In the genomic region with DNA sequence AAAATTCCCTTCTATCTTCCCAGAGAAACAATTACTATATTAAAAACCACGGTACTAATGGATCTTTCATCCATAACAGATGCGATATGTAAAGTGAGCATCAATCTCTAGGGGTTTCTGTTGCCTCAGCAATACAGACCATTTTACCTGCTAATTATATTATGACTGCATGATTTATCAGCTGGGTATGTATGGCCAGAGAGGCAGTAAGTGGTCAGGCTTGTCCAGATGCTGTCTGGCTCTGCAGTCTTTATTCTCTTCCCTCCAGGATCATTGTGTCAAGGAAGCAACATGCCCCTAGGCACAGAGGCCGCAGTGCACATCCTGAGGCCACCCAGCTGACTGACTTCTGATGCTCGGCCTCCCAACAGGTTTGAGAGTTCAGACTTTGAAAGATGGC, we compare ENCODE assay signal across 22 mouse cellular contexts.
DNase-seq lines count a peak whose midpoint lies in the region; ATAC-seq lines count a peak whose summit lies in the region.
"Had no signal": no experiment of that assay in that cellular context is flagged by ENCODE, and none has a peak within 500 bp of the region (broad histone marks: within the 10 kb centered on the region; RNA-seq: fewer than 3 reads in every experiment).

No protein-coding gene starts in this region.

- no peak overlapping the region for H3K9ac ChIP-seq in midbrain, embryonic 13.5 days (replicated peaks)
- H3K9ac ChIP-seq in midbrain, embryonic 14.5 days (replicated peaks; ENCODE audit: low read length): no peak overlapping the region
- H3K9ac ChIP-seq in hindbrain, embryonic 11.5 days (ENCODE audit: low read depth, low read length): no peak overlapping the region
- no peak overlapping the region for H3K9ac ChIP-seq in hindbrain, embryonic 13.5 days
- H3K9ac ChIP-seq in midbrain, embryonic 16.5 days (ENCODE audit: low read depth, low read length): no peak overlapping the region
- H3K9ac ChIP-seq: embryonic facial prominence, embryonic 15.5 days; heart, embryonic 15.5 days; intestine, embryonic 15.5 days had no signal

- no peaks in the 10 kb centered on the region for H3K36me3 ChIP-seq in midbrain, embryonic 13.5 days
- no peaks in the 10 kb centered on the region for H3K36me3 ChIP-seq in midbrain, embryonic 14.5 days (ENCODE audit: control insufficient read depth, insufficient read depth, low read length)
- no peaks in the 10 kb centered on the region for H3K36me3 ChIP-seq in hindbrain, embryonic 11.5 days (ENCODE audit: control insufficient read depth, insufficient read depth, low read length)
- 0 out of 2 replicates have a peak, but pooled peaks cover 3% of the 10 kb centered on the region for H3K36me3 ChIP-seq in hindbrain, embryonic 13.5 days
- no peaks in the 10 kb centered on the region for H3K36me3 ChIP-seq in midbrain, embryonic 16.5 days (ENCODE audit: control insufficient read depth, insufficient read depth, low read length)
- H3K36me3 ChIP-seq: embryonic facial prominence, embryonic 15.5 days; forebrain, embryonic 10.5 days; heart, embryonic 15.5 days; intestine, embryonic 15.5 days had no signal

- H3K27me3 ChIP-seq in midbrain, embryonic 13.5 days: no peaks in the 10 kb centered on the region
- no peaks in the 10 kb centered on the region for H3K27me3 ChIP-seq in midbrain, embryonic 14.5 days (ENCODE audit: control insufficient read depth, insufficient read depth, low read length)
- no peaks in the 10 kb centered on the region for H3K27me3 ChIP-seq in hindbrain, embryonic 11.5 days (ENCODE audit: control insufficient read depth, insufficient read depth, low read length)
- no peaks in the 10 kb centered on the region for H3K27me3 ChIP-seq in hindbrain, embryonic 13.5 days
- H3K27me3 ChIP-seq in midbrain, embryonic 16.5 days (ENCODE audit: control insufficient read depth, insufficient read depth, low read depth, low read length): no peaks in the 10 kb centered on the region
- H3K27me3 ChIP-seq: embryonic facial prominence, embryonic 15.5 days; heart, embryonic 15.5 days; intestine, embryonic 15.5 days had no signal

- no peaks in the 10 kb centered on the region for H3K9me3 ChIP-seq in midbrain, embryonic 13.5 days
- H3K9me3 ChIP-seq in midbrain, embryonic 14.5 days (ENCODE audit: control insufficient read depth, low read length): no peaks in the 10 kb centered on the region
- no peaks in the 10 kb centered on the region for H3K9me3 ChIP-seq in hindbrain, embryonic 11.5 days (ENCODE audit: control insufficient read depth, low read length)
- no peaks in the 10 kb centered on the region for H3K9me3 ChIP-seq in hindbrain, embryonic 13.5 days
- H3K9me3 ChIP-seq in midbrain, embryonic 16.5 days (replicated peaks; ENCODE audit: control insufficient read depth, low read length, poor library complexity, severe bottlenecking): no peaks in the 10 kb centered on the region
- H3K9me3 ChIP-seq: embryonic facial prominence, embryonic 15.5 days; forebrain, embryonic 10.5 days; heart, embryonic 15.5 days; intestine, embryonic 15.5 days had no signal

- 46% methylated on average over 4 of the region's 4 CpGs for WGBS in midbrain, embryonic 13.5 days
- 43% methylated on average over 4 of the region's 4 CpGs for WGBS in midbrain, embryonic 14.5 days
- WGBS in hindbrain, embryonic 11.5 days: 52% methylated on average over 4 of the region's 4 CpGs
- 34% methylated on average over 4 of the region's 4 CpGs for WGBS in hindbrain, embryonic 13.5 days
- 49% methylated on average over 4 of the region's 4 CpGs for WGBS in midbrain, embryonic 16.5 days

- DNase-seq in midbrain, embryonic 14.5 days: no peak
- no peak for DNase-seq in hindbrain, embryonic 11.5 days (ENCODE audit: low spot score)
- no peak for DNase-seq in heart, postnatal 36 days
- no peak for DNase-seq in spleen, postnatal 4 days (ENCODE audit: low spot score in 2 of 2)
- DNase-seq: adrenal gland, adult 8-10 months; cerebellum, adult 11 months; cerebellum, adult 8-10 months; cerebellum, postnatal 14 days; embryo, embryonic 11 days; gastrocnemius, postnatal 10 days; heart, adult 2 months; heart, postnatal 14 days had no signal

- no peak overlapping the region for H3K4me3 ChIP-seq in midbrain, embryonic 13.5 days (replicated peaks)
- no peak overlapping the region for H3K4me3 ChIP-seq in midbrain, embryonic 14.5 days (replicated peaks; ENCODE audit: low read depth, low read length)
- H3K4me3 ChIP-seq in hindbrain, embryonic 11.5 days (ENCODE audit: low read depth, low read length): no peak overlapping the region
- H3K4me3 ChIP-seq in hindbrain, embryonic 13.5 days: no peak overlapping the region
- no peak overlapping the region for H3K4me3 ChIP-seq in midbrain, embryonic 16.5 days (ENCODE audit: low read depth, low read length)
- H3K4me3 ChIP-seq: embryonic facial prominence, embryonic 15.5 days; erythroblast, embryonic 14.5 days; forebrain, embryonic 10.5 days; heart, adult 2 months; heart, embryonic 15.5 days; intestine, embryonic 15.5 days had no signal

- intact Hi-C loops in heart, postnatal 36 days (cut with DNase I): no loop called here

- H3K4me2 ChIP-seq in midbrain, embryonic 13.5 days (replicated peaks): no peak overlapping the region
- no peak overlapping the region for H3K4me2 ChIP-seq in midbrain, embryonic 14.5 days (ENCODE audit: low read length)
- H3K4me2 ChIP-seq in hindbrain, embryonic 11.5 days (replicated peaks; ENCODE audit: low read depth, low read length): no peak overlapping the region
- no peak overlapping the region for H3K4me2 ChIP-seq in hindbrain, embryonic 13.5 days
- H3K4me2 ChIP-seq in midbrain, embryonic 16.5 days (ENCODE audit: low read length): no peak overlapping the region
- H3K4me2 ChIP-seq: embryonic facial prominence, embryonic 15.5 days; heart, embryonic 11.5 days; heart, embryonic 15.5 days; intestine, embryonic 15.5 days had no signal

- peaks cover 11% of the 10 kb centered on the region; the same call in 1 of the 2 replicates for H3K4me1 ChIP-seq in midbrain, embryonic 13.5 days (replicated peaks)
- H3K4me1 ChIP-seq in midbrain, embryonic 14.5 days (ENCODE audit: control insufficient read depth, insufficient read depth, low read length): 0 out of 2 replicates have a peak, but pooled peaks cover 10% of the 10 kb centered on the region
- no peaks in the 10 kb centered on the region for H3K4me1 ChIP-seq in hindbrain, embryonic 11.5 days (replicated peaks; ENCODE audit: control insufficient read depth, insufficient read depth, low read length)
- H3K4me1 ChIP-seq in hindbrain, embryonic 13.5 days (replicated peaks): peaks cover 9% of the 10 kb centered on the region
- no peaks in the 10 kb centered on the region for H3K4me1 ChIP-seq in midbrain, embryonic 16.5 days (ENCODE audit: control insufficient read depth, insufficient read depth, low read length)
- H3K4me1 ChIP-seq: embryonic facial prominence, embryonic 15.5 days; heart, embryonic 15.5 days; intestine, embryonic 15.5 days had no signal

- H3K27ac ChIP-seq in midbrain, embryonic 13.5 days: peak overlapping the region; percentile 16; the same call in 1 of the 2 replicates
- H3K27ac ChIP-seq in midbrain, embryonic 14.5 days (replicated peaks; ENCODE audit: low read depth, low read length): no peak overlapping the region
- 0 out of 2 replicates have a peak overlapping the region, but pooled peaks have one; percentile 13 for H3K27ac ChIP-seq in hindbrain, embryonic 11.5 days (ENCODE audit: low read depth, low read length)
- peak overlapping the region; percentile 77 for H3K27ac ChIP-seq in hindbrain, embryonic 13.5 days
- no peak overlapping the region for H3K27ac ChIP-seq in midbrain, embryonic 16.5 days (ENCODE audit: low read length)
- H3K27ac ChIP-seq: embryonic facial prominence, embryonic 15.5 days; forebrain, embryonic 10.5 days; heart, adult 2 months; heart, embryonic 15.5 days; intestine, embryonic 15.5 days had no signal

- ATAC-seq in midbrain, embryonic 13.5 days: 0 out of 2 replicates have a peak, but pooled peaks have one; percentile 41
- no peak; the same call in 1 of the 2 replicates for ATAC-seq in midbrain, embryonic 14.5 days (ENCODE audit: low FRiP score, low TSS enrichment)
- peak; percentile 77 for ATAC-seq in hindbrain, embryonic 11.5 days (ENCODE audit: low FRiP score)
- peak; percentile 34 for ATAC-seq in hindbrain, embryonic 13.5 days (ENCODE audit: low FRiP score)
- ATAC-seq in midbrain, embryonic 16.5 days: 0 out of 2 replicates have a peak, but pooled peaks have one; percentile 42
- ATAC-seq: forebrain, embryonic 14.5 days; intestine, embryonic 15.5 days had no signal

Comparison
In these comparisons a context has a peak if more than half of its experiments do, and no peak if none do; other contexts are left out.
1. H3K27ac ChIP-seq: peak in midbrain, embryonic 13.5 days (single experiment), hindbrain, embryonic 11.5 days (single experiment) and hindbrain, embryonic 13.5 days (single experiment); none in midbrain, embryonic 14.5 days (single experiment) and midbrain, embryonic 16.5 days (single experiment).